13 mouse cellular contexts compared by ENCODE assay signal in the genomic region with DNA sequence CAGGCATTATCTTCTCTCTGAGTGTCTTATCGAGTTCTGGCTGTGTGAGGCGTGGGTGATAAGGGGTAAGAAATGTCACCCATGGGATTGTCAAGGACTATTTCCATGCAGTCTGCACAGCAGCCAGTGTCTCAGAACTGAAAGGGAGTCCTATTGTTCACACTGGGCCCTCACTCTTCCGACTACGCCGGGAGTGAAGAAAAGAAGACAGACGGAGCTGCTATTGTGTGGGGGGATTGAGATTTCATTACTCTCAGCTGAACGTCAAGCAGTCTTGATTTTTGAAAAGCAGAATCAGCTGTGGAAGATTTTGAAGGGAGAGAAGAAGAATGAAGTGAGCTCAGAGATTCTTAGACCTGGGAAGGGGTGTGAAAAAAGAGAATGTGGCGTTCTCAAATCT.
DNase-seq lines count a peak whose midpoint lies in the region; ATAC-seq and TF ChIP-seq lines count a peak whose summit lies in the region.
"Had no signal": no experiment of that assay in that cellular context is flagged by ENCODE, and none has a peak within 500 bp of the region (broad histone marks: within the 10 kb centered on the region; RNA-seq: fewer than 3 reads in every experiment).

No protein-coding gene starts in this region.

- no peaks in the 10 kb centered on the region for H3K27me3 ChIP-seq in heart, embryonic 12.5 days (replicated peaks)
- no peaks in the 10 kb centered on the region for H3K27me3 ChIP-seq in forebrain, embryonic 16.5 days (replicated peaks; ENCODE audit: control insufficient read depth, insufficient read depth, low read length)
- H3K27me3 ChIP-seq in midbrain, embryonic 13.5 days = no peaks in the 10 kb centered on the region
- H3K27me3 ChIP-seq: megakaryocyte, embryonic 14.5 days; Patski had no signal

- no peak for TF ChIP-seq POLR2A in brain, embryonic 14.5 days (IDR thresholded peaks at IDR 0.05; ENCODE audit: borderline replicate concordance, extremely low read depth, insufficient read depth, insufficient read length, poor library complexity, severe bottlenecking)

- DNase-seq in heart, postnatal 4 days = no peak
- peak; percentile 76 for DNase-seq in brain, embryonic 14.5 days (ENCODE audit: low read depth)
- no peak for DNase-seq in spleen, postnatal 36 days (ENCODE audit: low spot score in 2 of 2)
- DNase-seq in gastrocnemius, postnatal 10 days = no peak
- DNase-seq: right cerebral cortex, adult 18-20 months had no signal

- H3K4me2 ChIP-seq in heart, embryonic 12.5 days = no peak overlapping the region
- H3K4me2 ChIP-seq in forebrain, embryonic 16.5 days (ENCODE audit: low read length) = no peak overlapping the region
- H3K4me2 ChIP-seq in midbrain, embryonic 13.5 days (replicated peaks) = no peak overlapping the region; the same call in 1 of the 2 replicates

- TF ChIP-seq CTCF in brain, embryonic 14.5 days (IDR thresholded peaks at IDR 0.05; ENCODE audit: borderline replicate concordance, extremely low read depth, insufficient read depth, insufficient read length) = no peak

- 25% methylated on average over 8 of the region's 8 CpGs for WGBS in heart, embryonic 12.5 days
- WGBS in forebrain, embryonic 16.5 days = 16% methylated on average over 8 of the region's 8 CpGs
- 7% methylated on average over 8 of the region's 8 CpGs for WGBS in midbrain, embryonic 13.5 days

- peak overlapping the region; percentile 66; the same call in 1 of the 2 replicates for H3K27ac ChIP-seq in heart, embryonic 12.5 days (ENCODE audit: poor library complexity, severe bottlenecking)
- H3K27ac ChIP-seq in forebrain, embryonic 16.5 days (ENCODE audit: low read length) = peak overlapping the region; percentile 55
- H3K27ac ChIP-seq in midbrain, embryonic 13.5 days = peak overlapping the region; percentile 37
- H3K27ac ChIP-seq: stomach, postnatal 0 days had no signal

- peaks cover 56% of the 10 kb centered on the region for H3K4me1 ChIP-seq in heart, embryonic 12.5 days (replicated peaks)
- H3K4me1 ChIP-seq in forebrain, embryonic 16.5 days (replicated peaks; ENCODE audit: control insufficient read depth, insufficient read depth, low read length) = peaks cover 20% of the 10 kb centered on the region
- H3K4me1 ChIP-seq in midbrain, embryonic 13.5 days (replicated peaks) = peaks cover 46% of the 10 kb centered on the region

- no peak for ATAC-seq in heart, embryonic 12.5 days (ENCODE audit: insufficient number of reproducible peaks, low FRiP score)
- ATAC-seq in forebrain, embryonic 16.5 days = peak; percentile 69
- peak; percentile 72 for ATAC-seq in midbrain, embryonic 13.5 days
- ATAC-seq in megakaryocyte, adult 5-6 weeks (ENCODE audit: poor library complexity, severe bottlenecking) = no peak
- ATAC-seq: intestine, postnatal 0 days; Patski had no signal

- H3K4me3 ChIP-seq in heart, embryonic 12.5 days = no peak overlapping the region
- no peak overlapping the region for H3K4me3 ChIP-seq in forebrain, embryonic 16.5 days (replicated peaks; ENCODE audit: low read length)
- H3K4me3 ChIP-seq in midbrain, embryonic 13.5 days (replicated peaks) = no peak overlapping the region
- H3K4me3 ChIP-seq: megakaryocyte, embryonic 14.5 days had no signal

- no peak overlapping the region for H3K9ac ChIP-seq in heart, embryonic 12.5 days
- H3K9ac ChIP-seq in forebrain, embryonic 16.5 days (replicated peaks; ENCODE audit: low read depth, low read length) = no peak overlapping the region; the same call in 1 of the 2 replicates
- H3K9ac ChIP-seq in midbrain, embryonic 13.5 days (replicated peaks) = no peak overlapping the region; the same call in 1 of the 2 replicates

- H3K36me3 ChIP-seq in heart, embryonic 12.5 days = no peaks in the 10 kb centered on the region
- no peaks in the 10 kb centered on the region for H3K36me3 ChIP-seq in forebrain, embryonic 16.5 days (ENCODE audit: control insufficient read depth, insufficient read depth)
- H3K36me3 ChIP-seq in midbrain, embryonic 13.5 days = no peaks in the 10 kb centered on the region

- no peaks in the 10 kb centered on the region for H3K9me3 ChIP-seq in heart, embryonic 12.5 days (replicated peaks)
- no peaks in the 10 kb centered on the region for H3K9me3 ChIP-seq in forebrain, embryonic 16.5 days (ENCODE audit: control insufficient read depth, low read length)
- H3K9me3 ChIP-seq in midbrain, embryonic 13.5 days = no peaks in the 10 kb centered on the region
- H3K9me3 ChIP-seq: megakaryocyte, embryonic 14.5 days had no signal

Comparison
In these comparisons a context has a peak if more than half of its experiments do, and no peak if none do; other contexts are left out.
1. ATAC-seq: peak in forebrain, embryonic 16.5 days (single experiment) and midbrain, embryonic 13.5 days (single experiment); none in heart, embryonic 12.5 days (single experiment) and megakaryocyte, adult 5-6 weeks (single experiment).
2. Peak in every context shown above with its lines, with median percentiles within 50 percentile points of each other: H3K27ac ChIP-seq.